Mouse (Mus musculus) liver, adult 2 months (tissue): ENCODE data around the gene En2.

Experiments used
- CTCF ChIP-seq: fragments of 200-500 bp; IDR thresholded peaks from 2 replicates; pipeline ENCODE4 v1.5.1; 2011; ENCODE audit warnings: low read depth, low read length, control low read depth
- POLR2A ChIP-seq: fragments of 200-500 bp; IDR thresholded peaks from 2 replicates; pipeline ENCODE4 v1.6.1; 2011; ENCODE audit warnings: low read length, control low read depth; ENCODE audit not compliant: insufficient read depth; ENCODE audit errors: extremely low read depth

GRCm38 (mm10) chr5:28161938-28162402 is 3.5 kb upstream of the En2 start:
- no peak for TF ChIP-seq POLR2A
- TF ChIP-seq CTCF, result no peak
